Mouse (Mus musculus): ENCODE results near the gene Gm42517.

- no peak for TF ChIP-seq CTCF (IDR thresholded peaks at IDR 0.05; ENCODE audit: control insufficient read depth, insufficient read depth, insufficient replicate concordance, low read depth, low read length)
- no peak for TF ChIP-seq POLR2A (IDR thresholded peaks at IDR 0.05; ENCODE audit: control insufficient read depth, low read depth, low read length)
Observed at GRCm38 (mm10) chr5:108366984-108367841, 509 bp downstream of the Gm42517 start.

Measured in testis, adult 2 months (tissue).